Mouse (Mus musculus): Measurements from ENCODE around the gene Thbs3.
"Not testable (repeated sequence)": the region's sequence is repeated elsewhere in the genome, so short reads cannot be mapped to it uniquely, and the experiment has no call there.

The Thbs3 gene

GRCm38 (mm10) chr3:89195979-89196877, 18.8 kb upstream of the Thbs3 start:
- peak; percentile 94 for DNase-seq (ENCODE audit: extremely low read depth, insufficient read length, low spot score)

DNA sequence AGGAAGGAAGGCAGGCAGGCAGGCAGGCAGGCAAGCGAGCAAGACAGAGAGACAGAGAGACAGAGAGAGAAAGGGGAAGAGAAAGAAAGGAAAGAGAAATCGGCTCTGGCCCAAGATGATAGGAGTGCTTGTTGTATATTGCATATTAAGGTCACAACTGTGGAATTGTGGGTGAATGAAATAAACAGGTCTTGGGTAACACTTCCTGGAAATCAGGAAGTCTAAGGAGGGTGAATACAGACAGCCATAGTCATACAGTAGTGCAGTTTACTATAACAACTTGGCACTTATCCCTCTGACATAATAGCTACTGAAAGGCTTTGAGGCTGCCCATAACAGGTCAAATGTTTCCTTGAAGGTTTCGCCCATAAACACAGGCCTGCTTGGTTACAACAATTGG, 15.1 kb upstream of the Thbs3 start:
- no peak for DNase-seq (ENCODE audit: extremely low read depth, insufficient read length, low spot score)

GRCm38 (mm10) chr3:89202253-89203141, 12.5 kb upstream of the Thbs3 start, which contains the start of gene Gba:
TSS of gene Gba (plus strand) at chr3:89202928.
- DNase-seq (ENCODE audit: extremely low read depth, insufficient read length, low spot score), result peak; percentile 66

- no peak for DNase-seq (ENCODE audit: extremely low read depth, insufficient read length, low spot score)
Measured at GRCm38 (mm10) chr3:89203142-89203514, 11.9 kb upstream of the Thbs3 start.

- DNase-seq (ENCODE audit: extremely low read depth, insufficient read length, low spot score), result no peak
Measured at GRCm38 (mm10) chr3:89206079-89206478, 8.9 kb upstream of the Thbs3 start.

DNA sequence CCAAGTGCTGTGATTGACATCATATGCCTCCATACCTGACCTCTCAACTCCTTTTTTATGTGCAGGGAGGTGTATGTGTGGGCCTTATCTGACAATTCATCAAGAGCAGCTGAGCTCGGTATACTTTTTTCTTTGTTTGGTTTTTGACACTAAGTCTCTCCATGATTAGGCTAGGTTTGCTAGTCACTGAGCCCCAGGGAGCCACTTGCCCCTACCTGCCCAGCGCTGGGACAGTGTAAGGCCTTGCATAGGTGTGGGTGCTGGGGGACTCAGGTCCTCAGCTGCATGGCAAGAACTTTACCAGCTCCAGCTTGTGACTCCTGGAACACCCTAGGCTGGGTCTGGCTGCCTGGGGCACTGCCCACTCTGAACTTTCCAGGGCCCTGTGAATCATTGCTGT, 8.3 kb upstream of the Thbs3 start:
- no peak for DNase-seq (ENCODE audit: extremely low read depth, insufficient read length, low spot score)

DNA sequence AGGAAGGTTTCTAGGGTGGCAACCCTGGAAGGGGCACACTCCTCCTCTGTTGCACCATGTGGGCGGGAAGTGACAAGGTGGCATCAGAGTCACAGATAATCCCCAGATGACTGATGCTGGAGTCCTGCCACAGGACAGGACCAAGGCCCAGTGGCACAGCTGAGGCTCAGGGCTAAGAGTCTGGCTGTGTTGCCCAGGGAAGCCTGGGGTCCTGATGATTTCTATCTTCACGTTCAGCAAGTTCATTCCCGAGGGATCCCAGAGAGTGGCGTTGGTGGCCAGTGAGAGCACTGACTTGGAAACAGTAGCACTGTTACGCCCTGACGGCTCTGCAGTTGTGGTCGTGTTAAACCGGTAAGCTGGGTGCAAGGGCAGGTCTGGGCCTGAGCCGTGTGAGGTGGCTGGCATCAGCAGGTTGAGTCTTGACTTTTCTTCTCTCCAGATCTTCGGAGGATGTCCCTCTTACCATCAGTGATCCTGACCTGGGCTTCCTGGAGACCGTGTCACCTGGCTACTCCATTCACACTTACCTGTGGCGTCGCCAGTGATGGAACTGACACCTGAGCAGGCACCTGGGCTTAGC, 6.8 kb upstream of the Thbs3 start:
- DNase-seq (ENCODE audit: extremely low read depth, insufficient read length, low spot score), result no peak

DNA sequence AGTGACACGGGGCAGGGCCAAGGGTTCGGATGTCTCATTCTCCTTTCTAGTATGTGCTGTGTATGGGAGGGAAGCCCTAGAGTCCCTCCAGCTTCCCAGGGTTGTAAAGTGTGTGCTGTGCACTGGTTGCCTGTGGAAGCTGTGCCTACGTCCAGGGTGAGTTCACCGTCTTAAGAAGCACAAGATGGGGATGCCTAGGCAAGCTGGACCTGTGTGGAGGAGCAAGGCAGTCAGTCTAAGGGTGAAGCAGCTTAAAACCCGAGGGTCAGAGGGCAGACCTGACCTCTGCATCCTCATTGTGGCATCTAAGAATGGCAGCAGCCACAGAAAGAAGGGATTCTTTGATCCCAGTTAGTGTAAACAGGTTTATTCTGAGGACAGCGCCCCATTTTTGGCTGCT, 6.2 kb upstream of the Thbs3 start:
- DNase-seq (ENCODE audit: extremely low read depth, insufficient read length, low spot score), result no peak

DNA sequence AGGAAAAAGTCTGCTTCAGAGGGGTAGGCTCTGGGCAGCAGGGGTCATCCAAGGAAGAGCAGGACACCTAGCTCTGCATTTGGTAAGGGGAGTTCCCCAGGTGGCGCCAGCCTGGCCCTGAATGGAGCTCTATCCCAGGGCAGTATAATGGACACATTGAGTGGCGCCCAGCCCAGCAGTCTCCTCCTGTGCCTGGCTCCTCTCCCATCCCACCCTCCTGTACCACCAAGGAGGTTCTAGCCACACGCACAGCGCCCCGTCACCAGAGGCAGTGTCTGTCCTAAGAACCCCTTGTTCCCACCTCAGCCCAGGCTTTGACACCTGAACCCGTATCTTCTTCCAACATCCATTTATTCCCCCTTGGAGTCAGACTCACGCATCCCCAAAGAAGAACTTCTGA, 5.2 kb upstream of the Thbs3 start:
- no peak for DNase-seq (ENCODE audit: extremely low read depth, insufficient read length, low spot score)

DNA sequence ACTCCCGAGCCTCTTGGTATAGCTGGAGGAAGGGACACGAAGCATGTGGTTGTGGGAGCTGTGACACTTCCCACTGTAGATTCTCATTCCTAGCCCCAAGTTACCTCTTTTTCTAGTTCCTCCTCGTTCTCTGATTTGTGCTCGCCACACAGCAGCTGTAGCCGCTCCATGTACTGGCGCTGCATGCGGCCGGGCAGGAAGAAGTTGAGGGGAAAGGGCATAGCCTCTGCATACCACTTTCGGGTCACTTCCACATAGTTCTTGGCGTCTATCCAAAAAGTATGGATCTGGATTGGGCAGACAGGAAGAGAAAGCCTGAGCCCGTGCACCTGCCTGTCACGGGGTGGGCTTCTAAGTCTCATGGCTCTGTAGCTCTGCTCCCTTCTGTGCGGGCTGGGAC, 4.8 kb upstream of the Thbs3 start:
- no peak for DNase-seq (ENCODE audit: extremely low read depth, insufficient read length, low spot score)

DNA sequence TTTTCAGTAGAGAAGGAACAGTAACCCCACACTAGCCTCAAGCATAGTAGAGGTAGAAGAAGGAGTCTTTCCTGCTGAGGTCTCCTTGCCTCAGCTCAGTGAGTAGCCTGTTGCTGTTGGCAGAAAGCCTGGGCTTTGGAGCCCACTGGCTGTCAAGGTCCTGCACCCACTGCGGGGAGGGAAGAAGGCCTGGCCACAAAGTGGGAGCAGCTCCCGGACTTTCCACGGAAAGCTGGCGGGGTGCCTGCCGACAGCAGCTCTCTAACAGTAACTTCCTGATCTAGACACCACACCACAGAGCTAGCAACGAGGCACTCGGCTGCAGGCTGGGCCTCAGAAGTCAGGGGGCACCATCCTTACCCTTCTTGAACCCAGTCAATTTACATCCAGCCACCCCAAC, 4.2 kb upstream of the Thbs3 start:
- DNase-seq (ENCODE audit: extremely low read depth, insufficient read length, low spot score), result peak; percentile 38

DNA sequence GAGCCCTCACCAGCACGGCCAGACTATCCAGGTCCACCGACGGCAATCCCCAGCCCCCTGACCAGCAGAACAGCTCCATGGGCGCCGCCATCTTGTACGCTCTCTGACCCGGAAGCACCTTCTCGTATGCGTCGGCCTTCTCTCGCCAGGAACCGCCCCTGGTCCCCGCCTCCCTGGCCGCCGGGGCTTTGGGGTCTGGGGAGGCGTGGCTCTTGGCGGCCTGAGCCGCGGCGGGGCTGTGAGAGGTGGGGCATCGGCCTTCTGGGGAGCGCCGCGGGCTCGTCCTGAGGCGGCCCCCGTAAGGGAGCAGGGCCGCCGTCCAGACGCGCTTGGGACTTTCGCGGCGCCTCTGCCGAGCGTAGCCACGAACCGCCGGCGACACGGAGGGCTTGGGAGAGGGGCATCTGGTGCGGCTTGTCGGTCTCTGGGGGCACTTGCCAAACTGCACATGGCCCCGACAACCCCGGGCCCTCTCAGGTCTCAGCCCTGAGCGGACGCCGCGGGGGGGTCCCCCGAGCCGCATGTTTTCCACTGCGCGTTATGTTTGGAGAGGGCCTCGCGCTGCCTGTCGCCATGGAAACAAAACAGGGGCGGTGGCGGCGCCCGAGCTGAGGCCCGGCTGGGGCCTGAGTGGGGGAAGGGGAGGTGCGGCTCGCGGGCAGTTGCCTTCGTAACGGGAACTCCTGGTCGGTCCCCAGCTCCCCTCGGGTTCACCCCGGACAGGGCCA, 1.0 kb upstream of the Thbs3 start:
- DNase-seq (ENCODE audit: extremely low read depth, insufficient read length, low spot score), result peak; percentile 90

- peak; percentile 60 for DNase-seq (ENCODE audit: extremely low read depth, insufficient read length, low spot score)
Measured at GRCm38 (mm10) chr3:89215853-89216252, 873 bp downstream of the Thbs3 start.

DNA sequence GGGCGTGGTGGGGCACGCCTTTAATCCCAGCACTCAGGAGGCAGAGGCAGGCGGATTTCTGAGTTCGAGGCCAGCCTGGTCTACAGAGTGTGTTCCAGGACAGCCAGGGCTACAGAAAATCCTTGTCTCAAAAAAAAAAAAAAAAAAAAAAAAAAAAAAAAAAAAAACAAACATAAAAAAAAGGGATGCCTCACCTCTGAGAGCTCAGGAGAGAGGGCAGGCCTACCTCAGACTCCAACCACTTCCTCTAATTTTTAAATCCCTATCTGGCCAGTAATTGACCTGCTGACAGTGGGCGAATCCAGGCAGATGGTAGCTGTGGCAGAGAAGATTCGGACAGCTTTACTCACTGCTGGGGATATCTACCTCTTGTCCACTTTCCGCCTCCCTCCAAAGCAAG, 1.4 kb downstream of the Thbs3 start:
- not testable (repeated sequence) for DNase-seq (ENCODE audit: extremely low read depth, insufficient read length, low spot score)

- no peak for DNase-seq (ENCODE audit: extremely low read depth, insufficient read length, low spot score)
Measured at GRCm38 (mm10) chr3:89218271-89218670, 3.3 kb downstream of the Thbs3 start.

DNA sequence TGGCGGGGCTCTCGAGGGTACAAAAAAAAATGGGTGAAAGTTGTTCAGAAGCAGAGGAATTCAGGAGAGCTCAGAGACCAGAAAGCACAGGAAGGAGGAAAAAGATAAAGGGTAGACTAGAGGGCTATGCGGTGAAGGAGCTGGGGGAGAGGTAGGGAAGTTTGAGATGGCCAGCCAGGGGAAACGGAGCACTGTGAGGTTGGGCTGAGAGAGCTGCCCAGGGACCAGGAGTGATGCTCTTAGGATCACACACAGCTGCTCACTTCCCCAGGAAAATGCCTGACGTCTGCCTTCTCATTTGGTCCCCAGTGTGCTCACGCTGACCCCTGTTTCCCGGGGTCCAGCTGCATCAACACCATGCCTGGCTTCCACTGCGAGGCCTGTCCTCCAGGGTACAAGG, 4.6 kb downstream of the Thbs3 start:
- no peak for DNase-seq (ENCODE audit: extremely low read depth, insufficient read length, low spot score)

DNA sequence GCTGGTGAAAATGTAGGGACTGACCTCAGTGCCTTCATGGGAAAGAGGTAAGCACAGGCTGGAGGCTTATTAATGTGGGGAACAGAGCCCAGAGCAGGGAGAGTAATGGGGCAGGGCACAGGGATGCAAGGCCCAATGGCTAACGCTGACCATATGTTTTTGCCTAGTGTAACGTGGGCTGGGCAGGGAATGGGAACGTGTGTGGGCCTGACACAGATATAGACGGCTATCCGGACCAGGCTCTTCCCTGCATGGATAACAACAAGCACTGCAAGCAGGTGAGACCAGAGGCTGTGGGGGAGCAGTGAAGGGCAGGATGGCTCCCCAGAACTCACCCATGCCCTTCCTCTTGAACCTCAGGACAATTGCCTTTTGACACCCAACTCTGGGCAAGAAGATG, 6.2 kb downstream of the Thbs3 start:
- DNase-seq (ENCODE audit: extremely low read depth, insufficient read length, low spot score), result no peak

DNA sequence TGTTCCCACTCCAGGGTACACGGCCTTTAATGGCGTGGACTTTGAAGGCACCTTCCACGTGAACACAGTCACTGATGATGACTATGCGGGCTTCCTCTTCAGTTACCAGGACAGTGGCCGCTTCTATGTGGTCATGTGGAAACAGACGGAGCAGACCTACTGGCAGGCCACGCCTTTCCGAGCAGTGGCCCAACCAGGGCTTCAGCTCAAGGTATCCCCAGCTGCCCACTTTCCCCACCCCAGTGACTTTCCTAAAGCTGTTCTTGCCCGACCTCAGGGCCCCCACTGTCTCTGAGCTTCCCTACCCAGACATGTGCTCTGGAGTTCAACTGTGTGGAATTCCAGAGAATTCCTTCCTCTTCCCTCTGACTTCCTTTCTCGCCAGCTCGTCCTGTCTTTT, 9.8 kb downstream of the Thbs3 start:
- no peak for DNase-seq (ENCODE audit: extremely low read depth, insufficient read length, low spot score)

DNA sequence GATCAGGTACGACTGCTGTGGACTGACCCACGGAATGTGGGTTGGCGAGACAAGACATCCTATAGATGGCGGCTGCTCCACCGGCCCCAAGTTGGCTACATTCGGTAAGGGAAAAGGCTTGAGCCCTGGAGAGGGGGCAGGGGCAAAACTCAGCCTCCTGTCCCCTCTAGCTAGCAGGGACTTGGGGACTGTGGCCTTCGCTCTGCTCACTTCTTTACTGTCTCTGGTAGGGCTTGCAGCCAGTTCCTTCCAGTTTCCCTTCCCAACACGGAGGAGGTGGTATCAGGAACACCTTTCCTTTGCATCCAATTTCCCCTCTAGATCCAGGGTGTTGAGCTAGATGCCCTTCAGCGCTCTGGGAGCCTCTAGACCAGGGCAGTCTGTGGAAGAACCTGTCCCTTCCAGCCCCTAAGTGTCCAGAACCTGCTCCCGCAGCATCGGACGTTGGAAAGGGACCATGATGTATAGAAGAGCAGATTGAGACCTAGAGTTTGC, 10.4 kb downstream of the Thbs3 start:
- no peak for DNase-seq (ENCODE audit: extremely low read depth, insufficient read length, low spot score)

DNA sequence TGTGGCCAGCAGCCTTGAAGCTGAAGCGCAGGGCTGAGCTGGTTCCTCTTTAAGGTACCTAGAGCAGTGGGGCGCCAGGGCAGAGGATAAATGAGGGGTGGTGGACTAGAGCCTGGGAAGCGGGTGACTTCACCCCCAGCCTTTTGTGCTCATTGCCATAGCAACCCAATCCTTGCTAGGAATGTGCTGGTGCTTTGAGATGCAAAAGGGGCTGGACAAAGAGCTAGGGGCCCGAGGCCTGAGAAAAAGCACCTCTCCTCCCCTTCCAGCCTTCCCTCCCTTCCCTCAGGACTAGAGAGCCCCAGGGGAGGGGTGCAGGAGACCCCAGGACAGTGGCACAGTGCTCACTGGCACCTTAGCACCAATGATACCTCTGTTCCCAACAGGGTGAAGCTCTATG, 10.9 kb downstream of the Thbs3 start:
- DNase-seq (ENCODE audit: extremely low read depth, insufficient read length, low spot score), result no peak

GRCm38 (mm10) chr3:89226361-89226760, 11.4 kb downstream of the Thbs3 start:
- DNase-seq (ENCODE audit: extremely low read depth, insufficient read length, low spot score), result no peak
